Mouse (Mus musculus): ENCODE measurements around the gene Cd200r1. TPM values are rescaled to one million over a fixed set of nuclear protein-coding genes. Genes with fewer than 3 reads are reported as not detected.

Gene Cd200r1
- total RNA-seq (2012; rRNA removed) (1.4 and 2.0 TPM in 2 replicates), polyA plus RNA-seq (2012; ENCODE audit: insufficient read depth in 1 of 2, insufficient read length in 2 of 2, low read depth in 1 of 2, low replicate concordance in 2 of 2, missing spikeins in 1 of 2) (1 to 10 TPM in 1 of 2 experiments, not detected in 1; 1.6 TPM)

- peak; percentile 67 for TF ChIP-seq TAL1 (IDR thresholded peaks at IDR 0.05; ENCODE audit: low read length)
- peak; percentile 77 for TF ChIP-seq TBP (IDR thresholded peaks at IDR 0.05; ENCODE audit: low read depth, low read length)
- no peak for TF ChIP-seq ZC3H11A (IDR thresholded peaks at IDR 0.05; ENCODE audit: low read depth, low read length)
- TF ChIP-seq NRF1 (IDR thresholded peaks at IDR 0.05; ENCODE audit: insufficient read depth, low read depth, low read length, poor library complexity, severe bottlenecking): 0 out of 2 replicates have a peak, but pooled peaks have one; percentile 17
- TF ChIP-seq MAFK (IDR thresholded peaks at IDR 0.05; ENCODE audit: borderline replicate concordance, low read depth, low read length): no peak
- 0 out of 2 replicates have a peak, but pooled peaks have one; percentile 10 for TF ChIP-seq ETS1 (IDR thresholded peaks at IDR 0.05; ENCODE audit: low read depth, low read length)
- TF ChIP-seq GATA1 (IDR thresholded peaks at IDR 0.05; ENCODE audit: low read depth, low read length): peak; percentile 70
- no peak; the same call in 1 of the 2 replicates for TF ChIP-seq RCOR1 (IDR thresholded peaks at IDR 0.05; ENCODE audit: low read depth, low read length)
- 0 out of 2 replicates have a peak, but pooled peaks have one; percentile 14 for TF ChIP-seq MYC (IDR thresholded peaks at IDR 0.05; ENCODE audit: low read depth, low read length)
- peak; percentile 70 for TF ChIP-seq SIN3A (IDR thresholded peaks at IDR 0.05; ENCODE audit: low read length)
- TF ChIP-seq POLR2A (IDR thresholded peaks at IDR 0.05; ENCODE audit: control insufficient read depth in 1 of 2, insufficient read depth in 1 of 2, low read depth in 1 of 2, low read length in 2 of 2, poor library complexity in 1 of 2): peak in 1 of 2 experiments; percentile 49; a peak in 1 of 4 replicates
- peak; percentile 43 for TF ChIP-seq MXI1 (IDR thresholded peaks at IDR 0.05; ENCODE audit: low read depth, low read length)
- TF ChIP-seq EP300 (IDR thresholded peaks at IDR 0.05; ENCODE audit: low read depth in 1 of 2, low read length in 2 of 2): peak; percentile 31 to 57
- TF ChIP-seq SMC3 (IDR thresholded peaks at IDR 0.05; ENCODE audit: low read depth, low read length): 0 out of 2 replicates have a peak, but pooled peaks have one; percentile 13
- Histone ChIP-seq H3K27me3 (ENCODE audit: control insufficient read depth in 1 of 2, insufficient read depth in 2 of 2, low read length in 2 of 2) (no peaks in the 10 kb centered on the region), H3K27ac (ENCODE audit: control insufficient read depth, low read depth, low read length) (peak within 1 kb of the TSS; percentile 64), H3K4me3 (ENCODE audit: control insufficient read depth in 1 of 2, insufficient read depth in 1 of 2, low read depth in 2 of 2, low read length in 2 of 2) (peak within 1 kb of the TSS; percentile 63 to 67), H3K79me2 (ENCODE audit: control insufficient read depth, insufficient read depth, low read length, poor library complexity) (no peaks in the 10 kb centered on the region), H3K9me3 (replicated peaks; ENCODE audit: insufficient read depth, low read length) (no peaks in the 10 kb centered on the region), H3K36me3 (ENCODE audit: control insufficient read depth in 1 of 2, insufficient read depth in 2 of 2, low read length in 2 of 2) (peaks cover 0 to 17% of the 10 kb centered on the region in 2 experiments; a peak in 2 of 4 replicates), H3K9ac (ENCODE audit: control insufficient read depth, low read depth, low read length, poor library complexity, severe bottlenecking) (peak within 1 kb of the TSS; percentile 62), H3K4me1 (ENCODE audit: control insufficient read depth in 1 of 2, insufficient read depth in 2 of 2, low read length in 2 of 2) (peaks cover 0 to 7% of the 10 kb centered on the region in 2 experiments; a peak in 2 of 4 replicates)
- DNase-seq (ENCODE audit: low read depth, low spot score): peak; percentile 84
Observed at GRCm38 (mm10) chr16:44765555-44766319, at the start of gene Cd200r1. Gene Cd200r1, plus strand, starts transcription at chr16:44765736.

GRCm38 (mm10) chr16:44716305-44717140 is 49.0 kb upstream of the Cd200r1 start:
- peak; percentile 57 for DNase-seq (ENCODE audit: low read depth, low spot score)
- H3K36me3 ChIP-seq (ENCODE audit: control insufficient read depth in 1 of 2, insufficient read depth in 2 of 2, low read length in 2 of 2): no peaks in the 10 kb centered on the region
- H3K9me3 ChIP-seq (replicated peaks; ENCODE audit: insufficient read depth, low read length): no peaks in the 10 kb centered on the region
- no peak overlapping the region for H3K4me3 ChIP-seq (ENCODE audit: control insufficient read depth in 1 of 2, insufficient read depth in 1 of 2, low read depth in 2 of 2, low read length in 2 of 2)
- no peak overlapping the region for H3K27ac ChIP-seq (ENCODE audit: control insufficient read depth, low read depth, low read length)
- H3K79me2 ChIP-seq (ENCODE audit: control insufficient read depth, insufficient read depth, low read length, poor library complexity): no peaks in the 10 kb centered on the region
- H3K9ac ChIP-seq (ENCODE audit: control insufficient read depth, low read depth, low read length, poor library complexity, severe bottlenecking): no peak overlapping the region
- H3K27me3 ChIP-seq (ENCODE audit: control insufficient read depth in 1 of 2, insufficient read depth in 2 of 2, low read length in 2 of 2): no peaks in the 10 kb centered on the region
- H3K4me1 ChIP-seq (ENCODE audit: control insufficient read depth in 1 of 2, insufficient read depth in 2 of 2, low read length in 2 of 2): no peaks in the 10 kb centered on the region
- TF ChIP-seq ZMIZ1 (IDR thresholded peaks at IDR 0.05; ENCODE audit: low read depth, low read length): no peak
- TF ChIP-seq MAX (IDR thresholded peaks at IDR 0.05; ENCODE audit: low read length): no peak
- 0 out of 2 replicates have a peak, but pooled peaks have one; percentile 24 for TF ChIP-seq POLR2AphosphoS2 (IDR thresholded peaks at IDR 0.05; ENCODE audit: low read length)
- TF ChIP-seq RAD21 (IDR thresholded peaks at IDR 0.05; ENCODE audit: low read depth, low read length): peak; percentile 78
- TF ChIP-seq MYB (IDR thresholded peaks at IDR 0.05; ENCODE audit: low read depth, low read length): no peak
- TF ChIP-seq TAL1 (IDR thresholded peaks at IDR 0.05; ENCODE audit: low read length): no peak
- no peak for TF ChIP-seq UBTF (IDR thresholded peaks at IDR 0.05; ENCODE audit: borderline replicate concordance, insufficient read depth, low read depth, low read length)
- no peak for TF ChIP-seq POLR2A (IDR thresholded peaks at IDR 0.05; ENCODE audit: control insufficient read depth in 1 of 2, insufficient read depth in 1 of 2, low read depth in 1 of 2, low read length in 2 of 2, poor library complexity in 1 of 2)
- 0 out of 2 replicates have a peak, but pooled peaks have one; percentile 20 for TF ChIP-seq SIN3A (IDR thresholded peaks at IDR 0.05; ENCODE audit: low read length)
- no peak for TF ChIP-seq POLR2AphosphoS5 (IDR thresholded peaks at IDR 0.05; ENCODE audit: borderline replicate concordance, low read depth, low read length)
- no peak for TF ChIP-seq KAT2A (conservative IDR thresholded peaks at IDR 0.05; ENCODE audit: low read depth, low read length)
- no peak for TF ChIP-seq HCFC1 (IDR thresholded peaks at IDR 0.05; ENCODE audit: low read depth, low read length)
- TF ChIP-seq MAFK (IDR thresholded peaks at IDR 0.05; ENCODE audit: borderline replicate concordance, low read depth, low read length): no peak
- no peak for TF ChIP-seq CHD2 (IDR thresholded peaks at IDR 0.05; ENCODE audit: low read length)
- TF ChIP-seq CHD1 (IDR thresholded peaks at IDR 0.05; ENCODE audit: low read depth, low read length): no peak
- no peak for TF ChIP-seq USF1 (IDR thresholded peaks at IDR 0.05; ENCODE audit: low read depth, low read length)
- TF ChIP-seq NELFE (IDR thresholded peaks at IDR 0.05; ENCODE audit: low read depth, low read length): no peak
- TF ChIP-seq ETS1 (IDR thresholded peaks at IDR 0.05; ENCODE audit: low read depth, low read length): no peak
